Mouse (Mus musculus) heart, embryonic 11.5 days (tissue): ENCODE data around the gene Paqr4. TPM values are rescaled to one million over a fixed set of nuclear protein-coding genes. Genes with fewer than 3 reads are reported as not detected.

ENCODE experiments used
- ATAC-seq: fragments of 200-750 bp; cut with Nextera tagmentation; replicated peaks from 2 replicates; pipeline ENCODE4 v1.8.0; 2017; ENCODE audit warnings: moderate library complexity; ENCODE audit not compliant: insufficient number of reproducible peaks, low FRiP score, low TSS enrichment
- H3K27ac ChIP-seq: fragments of 300-500 bp; sonication (generic); 2 replicates; pipeline ENCODE4 v1.5.1; 2014; ENCODE audit warnings: mild to moderate bottlenecking, low read depth, low read length
- H3K27me3 ChIP-seq: fragments of 300-500 bp; sonication (generic); 2 replicates; pipeline ENCODE4 v1.6.1; 2014; ENCODE audit warnings: mild to moderate bottlenecking, low read length, mixed read lengths; ENCODE audit not compliant: control insufficient read depth, insufficient read depth
- H3K36me3 ChIP-seq: fragments of 300-500 bp; sonication (generic); 2 replicates; pipeline ENCODE4 v1.6.1; 2014; ENCODE audit warnings: mild to moderate bottlenecking, low read length, moderate library complexity, mixed read lengths; ENCODE audit not compliant: control insufficient read depth, insufficient read depth
- H3K4me1 ChIP-seq: fragments of 300-500 bp; sonication (generic); 2 replicates; pipeline ENCODE4 v1.6.1; 2014; ENCODE audit warnings: low read length; ENCODE audit not compliant: control insufficient read depth, insufficient read depth
- H3K4me2 ChIP-seq: fragments of 300-500 bp; sonication (generic); 2 replicates; pipeline ENCODE4 v1.6.1; 2014; ENCODE audit warnings: mild to moderate bottlenecking, moderate library complexity
- H3K4me3 ChIP-seq: fragments of 300-500 bp; sonication (generic); 2 replicates; pipeline ENCODE4 v1.5.1; 2014; ENCODE audit warnings: low read depth, low read length
- H3K9ac ChIP-seq: fragments of 300-500 bp; sonication (generic); 2 replicates; pipeline ENCODE4 v1.6.1; 2014; ENCODE audit warnings: mild to moderate bottlenecking, low read depth, low read length, moderate library complexity
- H3K9me3 ChIP-seq: fragments of 300-500 bp; sonication (generic); replicated peaks from 2 replicates; pipeline ENCODE4 v1.6.1; 2016; ENCODE audit warnings: low read length; ENCODE audit not compliant: control insufficient read depth
- WGBS: fragments of 180-500 bp; shearing (Covaris S2); extraction: QIAGEN DNeasy Blood & Tissue Kit; methylation state at CpG from one replicate; pipeline ENCODE4 v1.1.7; 2014; ENCODE audit not compliant: insufficient replicate concordance; 5-methylcytosine and 5-hydroxymethylcytosine counted together
- polyA plus RNA-seq: library from polyadenylated mRNA; unstranded; fragments of >200 nt; fragmentation: Nextera tagmentation; extraction: Ambion mirVana; gene quantifications from 2 replicates; pipeline ENCODE4 v1.2.1, GENCODE M21; 2014

Gene Paqr4
- polyA plus RNA-seq = 7.6 and 7.9 TPM in 2 replicates

- 5% methylated on average over 13 of the region's 13 CpGs for WGBS
- H3K9ac ChIP-seq = peak within 1 kb of the TSS; percentile 78
- peak; percentile 7; the same call in 1 of the 2 replicates for ATAC-seq
- peaks cover 1% of the 10 kb centered on the region; the same call in 1 of the 2 replicates for H3K36me3 ChIP-seq
- H3K27ac ChIP-seq = 0 out of 2 replicates have a peak within 1 kb of the TSS, but pooled peaks have one; percentile 22
- H3K4me2 ChIP-seq = peak within 1 kb of the TSS; percentile 99
- no peaks in the 10 kb centered on the region for H3K9me3 ChIP-seq
- peaks cover 28% of the 10 kb centered on the region for H3K4me1 ChIP-seq
- peak within 1 kb of the TSS; percentile 67 for H3K4me3 ChIP-seq
- peaks cover 85% of the 10 kb centered on the region for H3K27me3 ChIP-seq
These were observed at the start of gene Paqr4 for GRCm38 (mm10) chr17:23740598-23741021. Gene Paqr4 (minus strand): TSS chr17:23740867.

- peak overlapping the region; percentile 86 for H3K4me2 ChIP-seq
- peaks cover 9% of the 10 kb centered on the region for H3K4me1 ChIP-seq
- WGBS = 13% methylated on average over 8 of the region's 8 CpGs
- no peaks in the 10 kb centered on the region for H3K9me3 ChIP-seq
- peak overlapping the region; percentile 96 for H3K9ac ChIP-seq
- no peaks in the 10 kb centered on the region for H3K27me3 ChIP-seq
- peak overlapping the region; percentile 48 for H3K4me3 ChIP-seq
- no peaks in the 10 kb centered on the region for H3K36me3 ChIP-seq
- no peak for ATAC-seq
- peak overlapping the region; percentile 89; the same call in 1 of the 2 replicates for H3K27ac ChIP-seq
These were observed 49.1 kb upstream of the Paqr4 start for GRCm38 (mm10) chr17:23789749-23790268.

GRCm38 (mm10) chr17:23788973-23789372 is 48.3 kb upstream of the Paqr4 start:
- no peaks in the 10 kb centered on the region for H3K36me3 ChIP-seq
- 79% methylated on average over 4 of the region's 4 CpGs for WGBS
- H3K4me2 ChIP-seq = no peak overlapping the region
- no peaks in the 10 kb centered on the region for H3K27me3 ChIP-seq
- H3K4me1 ChIP-seq = peaks cover 9% of the 10 kb centered on the region
- H3K4me3 ChIP-seq = no peak overlapping the region
- no peak overlapping the region for H3K27ac ChIP-seq
- no peaks in the 10 kb centered on the region for H3K9me3 ChIP-seq
- H3K9ac ChIP-seq = no peak overlapping the region
- no peak for ATAC-seq

- Histone ChIP-seq H3K4me3 (peak overlapping the region; percentile 64), H3K4me2 (peak overlapping the region; percentile 96), H3K9me3 (no peaks in the 10 kb centered on the region), H3K4me1 (peaks cover 9% of the 10 kb centered on the region), H3K9ac (peak overlapping the region; percentile 80; the same call in 1 of the 2 replicates), H3K27ac (no peak overlapping the region), H3K36me3 (no peaks in the 10 kb centered on the region), H3K27me3 (no peaks in the 10 kb centered on the region)
- WGBS = 24% methylated on average over 13 of the region's 13 CpGs
- ATAC-seq = no peak
These were observed 45.9 kb upstream of the Paqr4 start for GRCm38 (mm10) chr17:23786510-23786931.

- no peaks in the 10 kb centered on the region for H3K27me3 ChIP-seq
- peak within 1 kb of the TSS; percentile 64 for H3K4me3 ChIP-seq
- H3K4me2 ChIP-seq = peak within 1 kb of the TSS; percentile 96
- H3K4me1 ChIP-seq = peaks cover 6% of the 10 kb centered on the region
- peak within 1 kb of the TSS; percentile 80 for H3K9ac ChIP-seq
- H3K36me3 ChIP-seq = no peaks in the 10 kb centered on the region
- ATAC-seq = peak; percentile 50
- H3K9me3 ChIP-seq = no peaks in the 10 kb centered on the region
- WGBS = 3% methylated on average over 40 of the region's 43 CpGs
- H3K27ac ChIP-seq = no peak within 1 kb of the TSS
These were observed 45.1 kb upstream of the Paqr4 start, which contains the start of gene Flywch2 for GRCm38 (mm10) chr17:23785561-23786471. Gene Flywch2 (minus strand): TSS chr17:23786081.

- Histone ChIP-seq H3K36me3 (no peaks in the 10 kb centered on the region), H3K9me3 (no peaks in the 10 kb centered on the region), H3K9ac (no peak overlapping the region)
These were observed 42.7 kb upstream of the Paqr4 start for GRCm38 (mm10) chr17:23783352-23783751.

GRCm38 (mm10) chr17:23778447-23778846 is 37.8 kb upstream of the Paqr4 start:
- H3K4me2 ChIP-seq = no peak overlapping the region
- 39% methylated on average over 2 of the region's 2 CpGs for WGBS
- H3K27ac ChIP-seq = no peak overlapping the region
- no peaks in the 10 kb centered on the region for H3K4me1 ChIP-seq
- no peak overlapping the region for H3K4me3 ChIP-seq
- ATAC-seq = no peak
- no peaks in the 10 kb centered on the region for H3K27me3 ChIP-seq
- H3K36me3 ChIP-seq = no peaks in the 10 kb centered on the region
- H3K9ac ChIP-seq = no peak overlapping the region
- no peaks in the 10 kb centered on the region for H3K9me3 ChIP-seq

More at GRCm38 (mm10) chr17:23783352-23783751, 42.7 kb upstream of the Paqr4 start:
- H3K4me1 ChIP-seq = no peaks in the 10 kb centered on the region
- H3K27me3 ChIP-seq = no peaks in the 10 kb centered on the region
- ATAC-seq = no peak
- no peak overlapping the region for H3K4me3 ChIP-seq
- H3K4me2 ChIP-seq = no peak overlapping the region
- no peak overlapping the region for H3K27ac ChIP-seq

- no peaks in the 10 kb centered on the region for H3K4me1 ChIP-seq
- H3K27ac ChIP-seq = no peak overlapping the region
- H3K9ac ChIP-seq = no peak overlapping the region
- ATAC-seq = no peak
- no peaks in the 10 kb centered on the region for H3K27me3 ChIP-seq
- no peaks in the 10 kb centered on the region for H3K36me3 ChIP-seq
- WGBS = 61% methylated on average over 2 of the region's 2 CpGs
- H3K4me2 ChIP-seq = no peak overlapping the region
- no peaks in the 10 kb centered on the region for H3K9me3 ChIP-seq
- no peak overlapping the region for H3K4me3 ChIP-seq
These were observed 36.5 kb upstream of the Paqr4 start for GRCm38 (mm10) chr17:23777141-23777540.
